Mouse (Mus musculus): ENCODE data around the gene Gm9508. TPM values are rescaled to one million over a fixed set of nuclear protein-coding genes. Genes with fewer than 3 reads are reported as not detected.
"Not testable (repeated sequence)": the region's sequence is repeated elsewhere in the genome, so short reads cannot be mapped to it uniquely, and the experiment has no call there.

Gene Gm9508
- not detected in 2 replicates for polyA plus RNA-seq (2016; fragmentation: Nextera tagmentation; extraction: Ambion mirVana)

DNA sequence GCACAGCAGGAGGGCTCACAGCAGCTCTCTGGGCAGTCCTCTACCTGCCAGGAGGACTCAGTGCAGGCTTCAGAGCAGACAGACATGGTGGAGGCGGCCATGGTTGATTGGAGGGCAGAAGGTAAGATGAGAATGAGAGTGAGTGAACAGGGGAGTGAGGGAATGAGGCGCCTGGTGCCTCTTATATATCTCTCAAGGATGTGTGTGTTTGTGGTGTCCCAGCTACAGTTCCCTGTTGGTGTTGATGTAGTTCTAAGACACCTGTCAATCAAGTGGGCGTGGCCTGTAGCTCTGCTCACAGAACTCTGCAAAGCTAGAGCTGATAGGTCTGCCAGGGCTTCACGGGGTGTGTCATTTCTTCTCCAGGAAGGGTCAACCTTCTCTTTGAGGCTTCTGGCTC lies at the start of gene Gm9508:
Gm9508 (minus strand) TSS at position 101 of the 400 bp plus-strand sequence.
- H3K27ac ChIP-seq, result no peak within 1 kb of the TSS
- no peak within 1 kb of the TSS for H3K4me3 ChIP-seq
- no peaks in the 10 kb centered on the region for H3K36me3 ChIP-seq
- 40% methylated on average over 4 of the region's 4 CpGs for WGBS
- H3K27me3 ChIP-seq (ENCODE audit: low read depth, poor library complexity, severe bottlenecking), result no peaks in the 10 kb centered on the region
- peaks cover 41% of the 10 kb centered on the region for H3K4me1 ChIP-seq
- DNase-seq (ENCODE audit: low spot score), result no peak
- H3K9me3 ChIP-seq (replicated peaks), result no peaks in the 10 kb centered on the region

DNA sequence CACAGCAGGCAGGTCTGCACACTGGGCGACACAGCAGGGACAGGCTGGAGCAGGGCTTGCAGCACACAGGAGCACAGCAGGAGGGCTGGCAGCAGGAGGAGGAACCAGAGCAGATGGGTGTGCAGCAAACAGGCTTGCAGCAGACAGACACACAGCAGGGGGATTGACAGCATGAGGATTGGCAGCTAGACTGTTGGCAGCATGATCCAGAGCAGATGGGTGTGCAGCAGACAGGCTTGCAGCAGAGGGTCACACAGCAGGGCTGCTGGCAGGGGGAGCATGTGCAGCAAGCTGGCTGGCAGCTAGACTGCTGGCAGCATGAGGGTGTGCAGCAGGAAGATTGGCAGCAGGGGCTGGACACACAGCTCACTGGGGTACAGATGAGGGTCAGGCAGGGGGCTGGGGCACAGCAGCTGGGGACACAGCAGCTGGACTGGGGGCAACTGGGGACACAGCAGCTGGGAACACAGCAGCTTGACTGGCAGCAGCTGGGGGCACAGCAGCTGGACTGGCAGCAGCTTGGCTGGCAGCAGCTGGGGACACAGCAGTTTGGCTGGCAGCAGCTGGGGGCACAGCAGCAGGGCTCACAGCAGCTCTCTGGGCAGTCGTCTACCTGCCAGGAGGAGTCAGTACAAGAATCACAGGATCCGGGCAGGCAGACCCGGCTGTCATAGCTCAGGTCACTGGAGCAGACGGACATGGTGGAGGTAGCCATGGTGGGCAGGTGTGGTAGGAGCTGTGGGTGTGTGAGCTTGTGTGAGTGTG lies 45.1 kb upstream of the Gm9508 start, which contains the start of gene Gm18596:
Gm18596 (minus strand) TSS at position 715 of the 765 bp plus-strand sequence.
- Histone ChIP-seq H3K4me1 (peaks cover 35% of the 10 kb centered on the region), H3K27ac (peak within 1 kb of the TSS; percentile 59; the same call in 1 of the 2 replicates)
- not testable (repeated sequence) for H3K27me3 ChIP-seq (ENCODE audit: low read depth, poor library complexity, severe bottlenecking); H3K4me3 ChIP-seq; H3K36me3 ChIP-seq; H3K9me3 ChIP-seq (replicated peaks); DNase-seq (ENCODE audit: low spot score)
- WGBS, result 49% methylated on average over 5 of the region's 5 CpGs

DNA sequence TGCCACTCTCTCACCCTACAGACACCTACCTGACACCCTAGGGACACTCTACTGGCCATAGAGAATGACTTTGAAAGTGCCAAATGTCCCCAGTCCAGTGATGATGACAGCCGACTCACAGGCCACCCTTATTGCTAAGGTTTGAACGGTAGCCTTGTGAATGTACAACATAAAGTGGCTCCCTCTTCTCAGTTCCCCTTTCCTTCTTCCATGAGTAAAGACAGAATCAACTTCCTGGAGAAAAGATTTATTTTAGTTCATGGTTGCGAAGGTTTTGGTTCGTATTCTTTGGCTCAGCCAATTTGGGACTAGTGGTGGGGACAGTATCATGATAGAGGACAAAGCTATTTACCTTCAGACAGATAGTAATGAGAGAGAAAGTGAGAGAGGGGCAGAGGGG lies 41.9 kb upstream of the Gm9508 start:
- H3K9me3 ChIP-seq (replicated peaks), result no peaks in the 10 kb centered on the region
- 88% methylated on average over 4 of the region's 4 CpGs for WGBS

DNA sequence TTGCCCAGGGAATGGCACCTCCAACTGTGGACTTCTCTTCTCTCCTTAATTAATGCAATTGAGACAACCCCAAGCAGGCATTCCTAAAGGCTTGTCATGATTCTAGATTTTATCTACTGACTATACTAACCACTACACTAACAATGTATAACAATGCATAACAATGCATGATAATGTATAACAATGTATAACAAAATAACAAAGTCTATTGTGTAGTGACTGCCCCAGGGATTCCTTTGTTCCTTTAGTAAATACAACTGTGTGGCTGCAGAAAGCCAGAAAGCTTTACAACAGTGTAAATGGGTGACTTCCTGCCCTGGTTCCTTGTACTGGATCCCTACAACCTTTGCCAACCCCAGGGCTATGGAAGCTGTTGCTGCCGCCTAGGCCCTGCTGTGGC lies 38.9 kb upstream of the Gm9508 start:
- no peaks in the 10 kb centered on the region for H3K9me3 ChIP-seq (replicated peaks)
- no peak overlapping the region for H3K4me3 ChIP-seq
- H3K4me1 ChIP-seq, result peaks cover 14% of the 10 kb centered on the region
- no peak for DNase-seq (ENCODE audit: low spot score)
- no peaks in the 10 kb centered on the region for H3K27me3 ChIP-seq (ENCODE audit: low read depth, poor library complexity, severe bottlenecking)
- 100% methylated on average over 1 of the region's 1 CpGs for WGBS
- H3K36me3 ChIP-seq, result no peaks in the 10 kb centered on the region
- H3K27ac ChIP-seq, result no peak overlapping the region

More for the DNA sequence above, 41.9 kb upstream of the Gm9508 start:
- DNase-seq (ENCODE audit: low spot score), result no peak
- Histone ChIP-seq H3K36me3 (no peaks in the 10 kb centered on the region), H3K4me1 (peaks cover 38% of the 10 kb centered on the region), H3K27ac (no peak overlapping the region), H3K27me3 (ENCODE audit: low read depth, poor library complexity, severe bottlenecking) (no peaks in the 10 kb centered on the region), H3K4me3 (no peak overlapping the region)

DNA sequence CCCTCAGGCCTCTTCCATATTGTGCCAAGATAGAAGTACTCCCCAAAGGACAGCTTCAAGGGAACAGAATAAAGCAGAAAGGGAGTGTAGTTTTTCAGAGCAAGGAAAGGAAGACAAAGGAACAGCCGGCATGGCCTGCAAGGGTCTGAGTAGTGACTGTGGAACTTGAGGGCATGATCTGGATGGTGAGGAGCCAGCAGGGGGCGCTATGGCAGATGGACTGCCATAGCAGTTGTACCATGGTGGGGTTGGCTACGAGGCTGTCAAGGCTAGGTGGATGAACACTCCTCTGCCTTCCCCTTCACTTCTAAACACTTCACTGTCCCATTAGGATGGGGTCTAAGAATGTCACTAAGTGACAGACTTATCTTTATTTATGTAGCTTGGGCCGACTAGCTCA lies 32.2 kb upstream of the Gm9508 start:
- peak; percentile 47 for DNase-seq (ENCODE audit: low spot score)
- Histone ChIP-seq H3K4me1 (no peaks in the 10 kb centered on the region), H3K9me3 (replicated peaks) (no peaks in the 10 kb centered on the region), H3K27me3 (ENCODE audit: low read depth, poor library complexity, severe bottlenecking) (no peaks in the 10 kb centered on the region), H3K27ac (no peak overlapping the region), H3K4me3 (no peak overlapping the region), H3K36me3 (no peaks in the 10 kb centered on the region)
- 59% methylated on average over 4 of the region's 4 CpGs for WGBS

DNA sequence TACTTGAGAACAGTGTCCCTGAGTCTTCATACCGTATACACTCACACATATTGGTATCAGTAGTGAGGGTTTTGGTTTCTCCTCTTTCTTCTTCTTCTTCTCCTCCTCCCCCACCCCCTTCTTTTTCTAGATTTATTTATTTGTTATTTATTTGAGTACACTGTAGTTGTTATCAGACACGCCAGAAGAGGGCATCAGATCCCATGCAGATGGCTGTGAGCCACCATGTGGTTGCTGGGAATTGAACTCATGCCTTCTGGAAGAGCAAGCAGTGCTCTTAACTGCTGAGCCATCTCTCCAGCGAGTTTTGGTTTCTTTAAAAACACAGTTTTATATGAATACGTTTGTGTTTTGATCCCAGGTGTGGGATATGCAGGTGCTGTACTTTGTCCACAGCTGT lies 31.2 kb upstream of the Gm9508 start:
- Histone ChIP-seq H3K4me3 (no peak overlapping the region), H3K36me3 (no peaks in the 10 kb centered on the region), H3K9me3 (replicated peaks) (no peaks in the 10 kb centered on the region), H3K4me1 (no peaks in the 10 kb centered on the region), H3K27ac (no peak overlapping the region), H3K27me3 (ENCODE audit: low read depth, poor library complexity, severe bottlenecking) (no peaks in the 10 kb centered on the region)
- WGBS, result 59% methylated on average over 4 of the region's 4 CpGs
- DNase-seq (ENCODE audit: low spot score), result no peak

DNA sequence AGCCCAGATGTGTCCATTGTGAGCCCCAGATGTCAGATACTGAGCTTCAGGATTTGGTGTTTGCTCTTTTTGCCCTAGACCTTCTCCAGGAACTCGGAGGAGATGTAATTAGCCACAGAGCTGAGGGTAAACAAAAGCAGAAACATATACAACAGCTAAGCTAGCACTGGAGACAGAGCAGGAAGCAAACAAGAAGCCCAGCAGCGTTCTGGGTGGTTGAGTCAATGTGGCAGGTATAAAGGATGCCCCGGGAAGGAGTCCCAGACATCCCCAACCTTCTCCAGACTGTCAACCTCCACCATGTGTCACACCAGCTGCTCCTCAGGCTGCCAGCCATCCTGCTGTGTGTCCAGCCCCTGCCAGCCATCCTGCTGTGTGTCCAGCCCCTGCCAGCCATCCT lies 29.2 kb upstream of the Gm9508 start, which contains the start of gene Gm10100:
Gm10100 (plus strand) TSS at position 301 of the 400 bp plus-strand sequence.
- no peaks in the 10 kb centered on the region for H3K36me3 ChIP-seq
- 36% methylated on average over 3 of the region's 3 CpGs for WGBS
- no peak within 1 kb of the TSS for H3K4me3 ChIP-seq
- no peak for DNase-seq (ENCODE audit: low spot score)
- H3K9me3 ChIP-seq (replicated peaks), result no peaks in the 10 kb centered on the region
- no peaks in the 10 kb centered on the region for H3K27me3 ChIP-seq (ENCODE audit: low read depth, poor library complexity, severe bottlenecking)
- no peak within 1 kb of the TSS for H3K27ac ChIP-seq
- H3K4me1 ChIP-seq, result no peaks in the 10 kb centered on the region

DNA sequence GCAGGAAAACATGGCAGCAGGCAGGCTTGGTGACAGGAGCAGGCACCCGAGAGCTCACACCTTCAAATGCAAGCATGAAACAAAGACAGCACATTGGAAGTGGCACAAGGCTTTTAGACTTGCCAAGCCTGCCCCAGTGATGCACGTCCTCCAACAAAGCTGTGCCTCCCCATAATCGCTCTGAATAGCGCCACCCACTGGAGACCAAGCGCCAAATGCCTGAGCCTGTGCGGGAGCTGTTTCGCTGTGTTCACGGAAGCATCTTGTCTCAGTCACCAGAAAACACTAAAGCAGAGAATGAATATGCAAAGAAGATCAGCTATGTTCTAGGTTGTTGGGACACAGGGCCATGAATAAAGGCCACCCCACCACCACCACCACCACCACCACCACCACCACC lies 27.8 kb upstream of the Gm9508 start:
- Histone ChIP-seq H3K4me3 (no peak overlapping the region), H3K27ac (no peak overlapping the region), H3K4me1 (no peaks in the 10 kb centered on the region), H3K9me3 (replicated peaks) (no peaks in the 10 kb centered on the region), H3K27me3 (ENCODE audit: low read depth, poor library complexity, severe bottlenecking) (no peaks in the 10 kb centered on the region), H3K36me3 (no peaks in the 10 kb centered on the region)
- DNase-seq (ENCODE audit: low spot score), result no peak
- WGBS, result 78% methylated on average over 8 of the region's 8 CpGs

DNA sequence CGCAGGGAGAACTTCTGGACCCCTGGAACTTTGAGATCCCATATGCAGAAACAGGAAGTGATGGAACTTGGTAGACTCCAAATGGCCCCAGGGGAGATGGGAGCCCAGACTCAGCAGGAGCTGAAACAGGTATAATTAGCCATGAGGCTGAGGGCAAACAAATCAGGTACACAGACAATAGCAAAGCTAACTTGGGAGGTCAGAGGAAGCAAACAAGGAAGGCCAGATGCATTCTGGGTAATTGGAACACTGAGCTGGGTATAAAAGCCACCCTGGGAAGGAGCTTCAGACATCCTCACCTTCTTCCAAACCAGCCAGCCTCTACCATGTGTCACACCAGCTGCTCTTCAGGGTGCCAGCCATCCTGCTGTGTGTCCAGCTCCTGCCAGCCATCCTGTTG lies 23.3 kb upstream of the Gm9508 start, which contains the start of gene Krtap12-1:
Krtap12-1 (plus strand) TSS at position 301 of the 400 bp plus-strand sequence.
- WGBS, result 83% methylated on average over 1 of the region's 1 CpGs
- H3K27ac ChIP-seq, result not testable (repeated sequence)

DNA sequence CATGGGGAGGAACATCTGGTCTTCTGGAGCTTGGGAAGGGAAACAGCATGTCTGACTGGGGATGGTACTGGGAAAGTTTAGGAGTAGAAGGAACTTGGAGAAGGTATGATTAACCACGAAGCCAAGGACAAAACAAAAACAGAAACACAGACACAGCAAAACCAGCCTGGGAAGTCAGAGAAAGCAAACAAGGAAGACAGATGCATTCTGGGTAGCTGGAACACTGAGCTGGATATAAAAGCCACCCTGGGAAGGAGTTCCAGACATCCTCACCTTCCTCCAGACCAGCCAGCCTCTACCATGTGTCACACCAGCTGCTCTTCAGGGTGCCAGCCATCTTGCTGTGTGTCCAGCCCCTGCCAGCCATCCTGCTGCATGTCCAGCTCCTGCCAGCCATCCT lies 18.5 kb upstream of the Gm9508 start, which contains the start of gene Gm10142:
Gm10142 (plus strand) TSS at position 301 of the 400 bp plus-strand sequence.
- Histone ChIP-seq H3K4me1 (0 out of 2 replicates have a peak, but pooled peaks cover 2% of the 10 kb centered on the region), H3K4me3 (no peak within 1 kb of the TSS), H3K27ac (no peak within 1 kb of the TSS), H3K36me3 (no peaks in the 10 kb centered on the region), H3K27me3 (ENCODE audit: low read depth, poor library complexity, severe bottlenecking) (no peaks in the 10 kb centered on the region), H3K9me3 (replicated peaks) (no peaks in the 10 kb centered on the region)
- no peak for DNase-seq (ENCODE audit: low spot score)
- WGBS, result 85% methylated on average over 1 of the region's 1 CpGs

More for the DNA sequence above, 23.3 kb upstream of the Gm9508 start, which contains the start of gene Krtap12-1:
- not testable (repeated sequence) for H3K4me1 ChIP-seq; H3K36me3 ChIP-seq; H3K9me3 ChIP-seq (replicated peaks); DNase-seq (ENCODE audit: low spot score); H3K27me3 ChIP-seq (ENCODE audit: low read depth, poor library complexity, severe bottlenecking); H3K4me3 ChIP-seq

DNA sequence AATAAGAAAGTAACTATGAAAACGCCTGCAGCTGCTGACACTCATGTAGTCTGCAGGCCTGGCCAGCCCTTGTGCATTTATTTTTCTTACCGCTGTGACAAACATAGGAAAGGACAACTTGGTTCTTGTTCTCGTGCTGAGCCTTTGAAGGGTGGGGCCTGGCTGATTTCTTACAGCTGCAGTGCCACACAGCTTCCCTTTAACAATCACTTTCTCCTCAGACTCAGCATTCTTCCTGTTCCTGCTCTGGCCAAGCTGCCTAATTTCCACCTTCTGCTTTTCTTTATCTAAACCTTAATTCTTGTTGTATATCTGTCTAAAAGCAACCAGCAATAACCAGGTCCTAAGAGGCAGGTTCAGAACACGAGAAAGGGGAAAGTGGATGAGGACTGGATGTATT lies 16.7 kb upstream of the Gm9508 start:
- no peak for DNase-seq (ENCODE audit: low spot score)
- H3K9me3 ChIP-seq (replicated peaks), result no peaks in the 10 kb centered on the region
- H3K27ac ChIP-seq, result no peak overlapping the region
- H3K27me3 ChIP-seq (ENCODE audit: low read depth, poor library complexity, severe bottlenecking), result no peaks in the 10 kb centered on the region
- no peaks in the 10 kb centered on the region for H3K36me3 ChIP-seq
- H3K4me3 ChIP-seq, result no peak overlapping the region
- 73% methylated on average over 4 of the region's 4 CpGs for WGBS
- 0 out of 2 replicates have a peak, but pooled peaks cover 2% of the 10 kb centered on the region for H3K4me1 ChIP-seq

DNA sequence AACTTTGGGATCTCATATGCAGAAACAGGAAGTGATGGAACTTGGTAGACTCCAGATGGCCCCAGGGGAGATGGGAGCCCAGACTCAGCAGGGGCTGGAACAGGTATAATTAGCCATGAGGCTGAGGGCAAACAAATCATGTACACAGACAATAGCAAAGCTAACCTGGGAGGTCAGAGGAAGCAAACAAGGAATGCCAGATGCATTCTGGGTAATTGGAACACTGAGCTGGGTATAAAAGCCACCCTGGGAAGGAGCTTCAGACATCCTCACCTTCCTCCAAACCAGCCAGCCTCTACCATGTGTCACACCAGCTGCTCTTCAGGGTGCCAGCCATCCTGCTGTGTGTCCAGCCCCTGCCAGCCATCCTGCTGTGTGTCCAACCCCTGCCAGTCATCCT lies 14.1 kb upstream of the Gm9508 start, which contains the start of gene Gm10024:
Gm10024 (plus strand) TSS at position 301 of the 400 bp plus-strand sequence.
- H3K4me3 ChIP-seq; H3K36me3 ChIP-seq; H3K9me3 ChIP-seq (replicated peaks); H3K4me1 ChIP-seq; H3K27ac ChIP-seq; H3K27me3 ChIP-seq (ENCODE audit: low read depth, poor library complexity, severe bottlenecking); DNase-seq (ENCODE audit: low spot score): not testable (repeated sequence)

DNA sequence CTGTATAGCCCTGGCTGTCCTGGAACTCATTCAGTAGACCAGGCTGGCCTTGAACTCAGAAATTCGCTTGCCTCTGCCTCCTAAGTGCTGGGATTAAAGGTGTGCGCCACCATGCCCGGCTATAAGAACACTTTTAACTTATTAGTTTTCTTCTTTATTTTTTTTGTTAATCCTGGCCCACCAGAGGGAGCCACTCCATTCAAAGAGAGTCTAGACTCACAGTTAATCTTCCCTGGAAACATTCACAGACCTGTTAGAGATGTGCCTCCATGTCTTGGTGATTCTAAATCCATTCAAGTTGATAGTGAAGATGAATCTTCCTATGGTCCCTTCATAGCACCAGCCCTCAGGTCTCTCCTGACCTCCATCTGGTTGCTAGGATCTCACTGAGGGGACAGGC lies 12.8 kb upstream of the Gm9508 start:
- WGBS, result 76% methylated on average over 3 of the region's 3 CpGs

More for the DNA sequence above, 12.8 kb upstream of the Gm9508 start:
- no peaks in the 10 kb centered on the region for H3K27me3 ChIP-seq (ENCODE audit: low read depth, poor library complexity, severe bottlenecking)
- no peak for DNase-seq (ENCODE audit: low spot score)
- 0 out of 2 replicates have a peak, but pooled peaks cover 3% of the 10 kb centered on the region for H3K9me3 ChIP-seq (replicated peaks)
- 0 out of 2 replicates have a peak, but pooled peaks cover 2% of the 10 kb centered on the region for H3K4me1 ChIP-seq
- H3K4me3 ChIP-seq, result no peak overlapping the region
- H3K36me3 ChIP-seq, result no peaks in the 10 kb centered on the region
- no peak overlapping the region for H3K27ac ChIP-seq

Data from limb, embryonic 10.5 days (tissue).